In genomic region chr14:58581806-58582205, GRCm38 (mm10) we compare ENCODE assay signal across 26 mouse cellular contexts.
"Had no signal": no experiment of that assay in that cellular context is flagged by ENCODE, and none has a peak within 500 bp of the region (broad histone marks: within the 10 kb centered on the region; RNA-seq: fewer than 3 reads in every experiment).

No protein-coding gene starts in this region.

- H3K9ac ChIP-seq: heart, embryonic 13.5 days; heart, embryonic 15.5 days; hindbrain, embryonic 13.5 days; hindbrain, embryonic 15.5 days; kidney, embryonic 15.5 days; limb, embryonic 13.5 days; limb, embryonic 15.5 days; liver, embryonic 12.5 days had no signal

- DNase-seq: gastrocnemius, adult 2 months; gastrocnemius, postnatal 10 days; gastrocnemius, postnatal 25 days; heart, adult 11 months; heart, adult 2 months; heart, postnatal 14 days; heart, postnatal 36 days; kidney, adult 11 months; kidney, adult 2 months; kidney, adult 9 months; kidney, postnatal 14 days; kidney, postnatal 36 days; left cerebral cortex, postnatal 4 days had no signal

- H3K4me3 ChIP-seq: gastrocnemius, adult 2 months; heart, adult 2 months; heart, embryonic 13.5 days; heart, embryonic 15.5 days; hindbrain, embryonic 13.5 days; hindbrain, embryonic 15.5 days; kidney, embryonic 15.5 days; left cerebral cortex, adult 2 months; limb, embryonic 13.5 days; limb, embryonic 15.5 days; liver, embryonic 12.5 days had no signal

- H3K27me3 ChIP-seq: heart, embryonic 13.5 days; heart, embryonic 15.5 days; hindbrain, embryonic 13.5 days; hindbrain, embryonic 15.5 days; kidney, embryonic 15.5 days; limb, embryonic 13.5 days; limb, embryonic 15.5 days; liver, embryonic 12.5 days had no signal

- ATAC-seq: hindbrain, postnatal 0 days; intestine, embryonic 16.5 days; liver, embryonic 12.5 days had no signal

- H3K27ac ChIP-seq: gastrocnemius, adult 2 months; heart, adult 2 months; heart, embryonic 13.5 days; heart, embryonic 15.5 days; hindbrain, embryonic 13.5 days; hindbrain, embryonic 15.5 days; hindbrain, postnatal 0 days; kidney, embryonic 15.5 days; kidney, postnatal 0 days; left cerebral cortex, adult 2 months; limb, embryonic 13.5 days; limb, embryonic 15.5 days; liver, embryonic 12.5 days had no signal

- H3K36me3 ChIP-seq: heart, embryonic 13.5 days; heart, embryonic 15.5 days; hindbrain, embryonic 13.5 days; hindbrain, embryonic 15.5 days; kidney, embryonic 15.5 days; limb, embryonic 13.5 days; limb, embryonic 15.5 days; liver, embryonic 12.5 days had no signal

- H3K4me2 ChIP-seq: heart, embryonic 11.5 days; heart, embryonic 13.5 days; heart, embryonic 15.5 days; hindbrain, embryonic 13.5 days; hindbrain, embryonic 15.5 days; kidney, embryonic 15.5 days; limb, embryonic 13.5 days; limb, embryonic 15.5 days; liver, embryonic 12.5 days had no signal

- H3K9me3 ChIP-seq: heart, embryonic 13.5 days; heart, embryonic 15.5 days; hindbrain, embryonic 13.5 days; hindbrain, embryonic 15.5 days; kidney, embryonic 15.5 days; limb, embryonic 13.5 days; limb, embryonic 15.5 days; liver, embryonic 12.5 days had no signal

- H3K4me1 ChIP-seq: heart, embryonic 13.5 days; heart, embryonic 15.5 days; hindbrain, embryonic 13.5 days; hindbrain, embryonic 15.5 days; kidney, embryonic 15.5 days; limb, embryonic 15.5 days; liver, embryonic 12.5 days had no signal
